In the genomic region with DNA sequence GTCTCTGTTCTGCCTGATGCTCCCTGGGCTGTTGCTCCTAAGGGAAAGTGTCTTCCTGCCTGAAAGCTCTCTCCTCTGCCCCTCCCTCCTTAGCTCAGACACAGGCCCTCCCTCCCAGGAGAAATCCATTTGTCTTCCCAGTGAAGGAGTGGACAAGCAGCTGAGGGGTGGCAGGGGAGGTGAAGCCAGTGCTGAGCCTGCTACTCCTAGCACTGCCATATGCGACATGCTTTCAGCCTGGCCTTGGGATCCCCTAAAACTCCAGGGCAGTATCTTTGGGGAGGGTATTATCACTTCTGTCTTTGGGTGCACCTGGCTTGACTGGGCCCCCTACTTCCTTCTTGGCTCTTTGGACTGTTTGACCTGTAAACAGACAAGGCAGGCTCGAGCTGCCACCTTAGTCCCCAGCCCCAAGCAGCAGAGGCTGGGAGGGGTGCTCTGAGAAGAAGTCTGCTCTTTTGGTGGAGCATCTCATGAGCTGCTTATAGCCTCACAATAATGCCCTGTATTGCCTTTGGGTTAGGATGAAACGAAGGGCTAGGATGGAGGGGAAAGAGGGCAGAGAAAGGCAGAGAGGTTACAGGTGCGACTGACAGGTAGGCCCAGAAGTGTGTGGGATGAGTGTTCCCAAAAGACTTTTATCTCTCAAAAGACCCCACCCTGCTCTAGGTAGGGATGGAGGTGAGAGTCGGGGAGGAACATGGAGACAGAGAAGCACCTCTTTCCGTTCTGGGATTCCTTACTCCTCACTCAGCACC, we compare ENCODE assay signal across 17 mouse cellular contexts. TPM values are rescaled to one million over a fixed set of nuclear protein-coding genes. Genes with fewer than 3 reads are reported as not detected.
A peak's percentile ranks its signal among the peaks of the same experiment; 100 is the strongest.
DNase-seq lines count a peak whose midpoint lies in the region; ATAC-seq lines count a peak whose summit lies in the region.
"Had no signal": no experiment of that assay in that cellular context is flagged by ENCODE, and none has a peak within 500 bp of the region (broad histone marks: within the 10 kb centered on the region; RNA-seq: fewer than 3 reads in every experiment).

No protein-coding gene starts in this region.

- no peak for ATAC-seq in heart, embryonic 13.5 days (ENCODE audit: extremely low read depth, insufficient number of reproducible peaks, low FRiP score, low TSS enrichment)
- ATAC-seq in limb, embryonic 12.5 days (ENCODE audit: insufficient number of reproducible peaks, insufficient read depth, low FRiP score, low TSS enrichment, low read depth): no peak

- H3K27me3 ChIP-seq in heart, embryonic 13.5 days (replicated peaks): peaks cover 99% of the 10 kb centered on the region
- H3K27me3 ChIP-seq in hindbrain, embryonic 10.5 days (ENCODE audit: insufficient read depth, poor library complexity, severe bottlenecking): peaks cover 100% of the 10 kb centered on the region
- H3K27me3 ChIP-seq in limb, embryonic 12.5 days: peaks cover 94% of the 10 kb centered on the region

- peak overlapping the region; percentile 40; the same call in 1 of the 2 replicates for H3K4me2 ChIP-seq in heart, embryonic 13.5 days
- H3K4me2 ChIP-seq in limb, embryonic 12.5 days: peak overlapping the region; percentile 41; the same call in 1 of the 2 replicates

- WGBS in heart, embryonic 13.5 days: under 1% methylated on average over 6 of the region's 6 CpGs
- 0% methylated on average over 6 of the region's 6 CpGs for WGBS in hindbrain, embryonic 10.5 days
- 11% methylated on average over 6 of the region's 6 CpGs for WGBS in limb, embryonic 12.5 days

- no peak overlapping the region for H3K27ac ChIP-seq in heart, embryonic 13.5 days (replicated peaks)
- H3K27ac ChIP-seq in hindbrain, embryonic 10.5 days: peak overlapping the region; percentile 85
- H3K27ac ChIP-seq in limb, embryonic 12.5 days: no peak overlapping the region

- H3K9ac ChIP-seq in heart, embryonic 13.5 days: no peak overlapping the region
- H3K9ac ChIP-seq in limb, embryonic 12.5 days (replicated peaks): no peak overlapping the region

- no peaks in the 10 kb centered on the region for H3K9me3 ChIP-seq in heart, embryonic 13.5 days
- H3K9me3 ChIP-seq in hindbrain, embryonic 10.5 days: no peaks in the 10 kb centered on the region
- no peaks in the 10 kb centered on the region for H3K9me3 ChIP-seq in limb, embryonic 12.5 days

- H3K36me3 ChIP-seq in heart, embryonic 13.5 days: no peaks in the 10 kb centered on the region
- no peaks in the 10 kb centered on the region for H3K36me3 ChIP-seq in hindbrain, embryonic 10.5 days
- H3K36me3 ChIP-seq in limb, embryonic 12.5 days: no peaks in the 10 kb centered on the region

- DNase-seq in heart, adult 8-10 months (ENCODE audit: low spot score): no peak
- peak; percentile 24 for DNase-seq in ES-CJ7 (ENCODE audit: low read depth, low spot score)
- peak; percentile 33 for DNase-seq in hindbrain, embryonic 10.5 days (ENCODE audit: low spot score)
- DNase-seq in lung, postnatal 25 days (ENCODE audit: low spot score): no peak
- DNase-seq in adrenal gland, postnatal 14 days: no peak
- DNase-seq in thymus, postnatal 14 days: no peak
- DNase-seq: cerebellum, postnatal 36 days; liver; lung, postnatal 4 days had no signal

- peaks cover 16% of the 10 kb centered on the region for H3K4me1 ChIP-seq in heart, embryonic 13.5 days
- H3K4me1 ChIP-seq in hindbrain, embryonic 10.5 days (replicated peaks): peaks cover 26% of the 10 kb centered on the region
- H3K4me1 ChIP-seq in limb, embryonic 12.5 days (replicated peaks): peaks cover 28% of the 10 kb centered on the region

- no peak overlapping the region for H3K4me3 ChIP-seq in heart, embryonic 13.5 days
- peak overlapping the region; percentile 48 for H3K4me3 ChIP-seq in hindbrain, embryonic 10.5 days
- no peak overlapping the region; the same call in 1 of the 2 replicates for H3K4me3 ChIP-seq in limb, embryonic 12.5 days (replicated peaks)

RNA-seq across cellular contexts. Expression of a gene that starts 17.1 kb away (rescaled TPM):
- not detected in 2 replicates for polyA plus RNA-seq in heart, embryonic 13.5 days (2015; fragmentation: Nextera tagmentation; extraction: Ambion mirVana)
- not detected for total RNA-seq in heart, adult 8-10 months (2022)
- polyA plus RNA-seq in hindbrain, embryonic 10.5 days (2016; fragmentation: Nextera tagmentation; extraction: Ambion mirVana): 0.14 and 0.60 TPM in 2 replicates
- polyA plus RNA-seq in limb, embryonic 12.5 days (2016; fragmentation: Nextera tagmentation; extraction: Ambion mirVana): 0.41 and 0.43 TPM in 2 replicates
- total RNA-seq in adrenal gland, postnatal 14 days (2021): not detected in 2 replicates
- total RNA-seq: left cerebral cortex, adult 18-20 months; monocyte, adult 5-6 weeks had no signal
- polyA plus RNA-seq: C2C12; forebrain, embryonic 11.5 days; heart, embryonic 16.5 days; thymus, postnatal 0 days had no signal

RNA-seq across cellular contexts. Expression of a gene that starts 19.2 kb away (rescaled TPM):
- 0.09 TPM in 1 of 2 replicates, not detected in the other for polyA plus RNA-seq in heart, embryonic 13.5 days (2015; fragmentation: Nextera tagmentation; extraction: Ambion mirVana)
- not detected for total RNA-seq in heart, adult 8-10 months (2022)
- not detected in 2 replicates for polyA plus RNA-seq in hindbrain, embryonic 10.5 days (2016; fragmentation: Nextera tagmentation; extraction: Ambion mirVana)
- polyA plus RNA-seq in limb, embryonic 12.5 days (2016; fragmentation: Nextera tagmentation; extraction: Ambion mirVana): 0.38 and 0.51 TPM in 2 replicates
- total RNA-seq in adrenal gland, postnatal 14 days (2021): 1.4 and 1.7 TPM in 2 replicates
- total RNA-seq: left cerebral cortex, adult 18-20 months; monocyte, adult 5-6 weeks had no signal
- polyA plus RNA-seq: C2C12; forebrain, embryonic 11.5 days; heart, embryonic 16.5 days; thymus, postnatal 0 days had no signal

RNA-seq across cellular contexts. Expression of a gene that starts 34.0 kb away (rescaled TPM):
- polyA plus RNA-seq in heart, embryonic 13.5 days (2015; fragmentation: Nextera tagmentation; extraction: Ambion mirVana): not detected in 2 replicates
- under 1 TPM; 0.32 to 0.79 (median 0.38) TPM for total RNA-seq in heart, adult 8-10 months (2022)
- 0.14 and 2.6 TPM in 2 replicates for polyA plus RNA-seq in hindbrain, embryonic 10.5 days (2016; fragmentation: Nextera tagmentation; extraction: Ambion mirVana)
- 0.55 and 0.78 TPM in 2 replicates for polyA plus RNA-seq in limb, embryonic 12.5 days (2016; fragmentation: Nextera tagmentation; extraction: Ambion mirVana)
- total RNA-seq in adrenal gland, postnatal 14 days (2021): 13.9 and 17.8 TPM in 2 replicates
- total RNA-seq: left cerebral cortex, adult 18-20 months; monocyte, adult 5-6 weeks had no signal
- polyA plus RNA-seq: C2C12; forebrain, embryonic 11.5 days; thymus, postnatal 0 days had no signal

RNA-seq across cellular contexts. Expression of a gene that starts 34.0 kb away (rescaled TPM):
- 0.74 and 0.89 TPM in 2 replicates for polyA plus RNA-seq in heart, embryonic 13.5 days (2015; fragmentation: Nextera tagmentation; extraction: Ambion mirVana)
- under 1 TPM in 1 of 4 experiments, not detected in 3; 0.16 TPM for total RNA-seq in heart, adult 8-10 months (2022)
- polyA plus RNA-seq in hindbrain, embryonic 10.5 days (2016; fragmentation: Nextera tagmentation; extraction: Ambion mirVana): 15.5 and 55.9 TPM in 2 replicates
- polyA plus RNA-seq in limb, embryonic 12.5 days (2016; fragmentation: Nextera tagmentation; extraction: Ambion mirVana): 1.4 and 1.5 TPM in 2 replicates
- 0.85 and 0.98 TPM in 2 replicates for total RNA-seq in adrenal gland, postnatal 14 days (2021)
- total RNA-seq: left cerebral cortex, adult 18-20 months; monocyte, adult 5-6 weeks had no signal
- polyA plus RNA-seq: C2C12 had no signal

RNA-seq across cellular contexts. Expression of a gene that starts 41.3 kb away (rescaled TPM):
- polyA plus RNA-seq in heart, embryonic 13.5 days (2015; fragmentation: Nextera tagmentation; extraction: Ambion mirVana): 0.07 and 0.23 TPM in 2 replicates
- total RNA-seq in heart, adult 8-10 months (2022): 1 to 10 TPM in 1 of 4 experiments, under 1 TPM in 3; 0.53 to 1.5 (median 0.76) TPM
- polyA plus RNA-seq in hindbrain, embryonic 10.5 days (2016; fragmentation: Nextera tagmentation; extraction: Ambion mirVana): not detected in 2 replicates
- polyA plus RNA-seq in limb, embryonic 12.5 days (2016; fragmentation: Nextera tagmentation; extraction: Ambion mirVana): 7.5 and 7.8 TPM in 2 replicates
- 24.6 and 24.9 TPM in 2 replicates for total RNA-seq in adrenal gland, postnatal 14 days (2021)
- total RNA-seq: left cerebral cortex, adult 18-20 months; monocyte, adult 5-6 weeks had no signal
- polyA plus RNA-seq: C2C12; forebrain, embryonic 11.5 days had no signal

Comparison
In these comparisons a context has a peak if more than half of its experiments do, and no peak if none do; other contexts are left out.
1. DNase-seq: peak in ES-CJ7 (single experiment) and hindbrain, embryonic 10.5 days (single experiment); none in heart, adult 8-10 months (single experiment), lung, postnatal 25 days (single experiment), adrenal gland, postnatal 14 days (single experiment) and thymus, postnatal 14 days (single experiment).